Mouse (Mus musculus): ENCODE measurements at regions not wholly inside any gene's neighbourhood (a gene's known extent, or its start where the extent isn't known, plus 50 kb on each side); places are given as distances from the start of the nearest gene placed in this dataset.
"Not testable (repeated sequence)": the region's sequence is repeated elsewhere in the genome, so short reads cannot be mapped to it uniquely, and the experiment has no call there.

DNA sequence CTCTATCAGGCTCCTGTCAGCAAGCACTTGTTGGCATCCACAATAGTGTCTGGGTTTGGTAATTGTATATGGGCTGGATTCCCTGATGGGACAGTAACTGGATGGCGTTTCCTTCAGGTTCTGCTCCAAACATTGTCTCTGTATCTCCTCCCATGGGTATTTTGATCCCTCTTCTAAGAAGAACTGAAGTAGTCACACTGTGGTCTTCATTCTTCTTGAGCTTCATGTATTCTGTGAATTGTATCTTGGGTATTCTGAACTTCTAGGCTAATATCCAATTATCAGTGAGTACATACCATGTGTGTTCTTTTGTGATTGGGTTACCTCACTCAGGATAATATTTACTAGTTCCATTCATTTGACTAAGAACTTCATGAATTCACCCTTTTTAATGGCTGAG, 119.2 kb upstream of the Gm21119 start:
- not testable (repeated sequence) for H3K27me3 ChIP-seq (ENCODE audit: control insufficient read depth, insufficient read depth, low read depth, low read length)

DNA sequence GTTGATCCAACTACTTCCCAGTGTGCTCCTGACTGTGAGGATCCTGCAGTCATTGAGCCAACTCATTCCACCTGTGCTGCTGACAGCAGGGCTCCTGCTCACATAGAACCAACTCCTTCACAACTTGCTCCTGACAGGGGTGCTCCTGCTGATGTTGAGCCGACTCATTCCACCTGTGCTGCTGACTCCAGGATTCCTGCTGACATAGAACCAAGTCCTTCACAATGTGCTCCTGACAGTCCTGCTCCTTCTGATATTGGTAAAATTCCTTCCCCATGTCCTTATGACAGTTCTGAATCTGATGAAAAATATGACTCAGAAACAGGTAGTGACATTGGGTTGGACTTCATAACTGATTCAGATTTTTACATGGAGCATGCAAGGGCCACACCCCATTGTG, 100.8 kb upstream of the Gm21119 start:
- not testable (repeated sequence) for H3K4me1 ChIP-seq (replicated peaks; ENCODE audit: control insufficient read depth, insufficient read depth, low read length); H3K36me3 ChIP-seq (ENCODE audit: control insufficient read depth, insufficient read depth, low read length)

More for the DNA sequence above, 119.2 kb upstream of the Gm21119 start:
- not testable (repeated sequence) for H3K27ac ChIP-seq (ENCODE audit: low read length); H3K4me1 ChIP-seq (replicated peaks; ENCODE audit: control insufficient read depth, insufficient read depth, low read length); H3K9me3 ChIP-seq (ENCODE audit: control insufficient read depth, low read length); H3K36me3 ChIP-seq (ENCODE audit: control insufficient read depth, insufficient read depth, low read length); H3K4me2 ChIP-seq (ENCODE audit: low read depth, low read length); ATAC-seq (ENCODE audit: low read depth); H3K9ac ChIP-seq (ENCODE audit: low read length); H3K4me3 ChIP-seq (ENCODE audit: low read length)
- WGBS = no CpG with 5 or more reads among the region's 1 CpGs

DNA sequence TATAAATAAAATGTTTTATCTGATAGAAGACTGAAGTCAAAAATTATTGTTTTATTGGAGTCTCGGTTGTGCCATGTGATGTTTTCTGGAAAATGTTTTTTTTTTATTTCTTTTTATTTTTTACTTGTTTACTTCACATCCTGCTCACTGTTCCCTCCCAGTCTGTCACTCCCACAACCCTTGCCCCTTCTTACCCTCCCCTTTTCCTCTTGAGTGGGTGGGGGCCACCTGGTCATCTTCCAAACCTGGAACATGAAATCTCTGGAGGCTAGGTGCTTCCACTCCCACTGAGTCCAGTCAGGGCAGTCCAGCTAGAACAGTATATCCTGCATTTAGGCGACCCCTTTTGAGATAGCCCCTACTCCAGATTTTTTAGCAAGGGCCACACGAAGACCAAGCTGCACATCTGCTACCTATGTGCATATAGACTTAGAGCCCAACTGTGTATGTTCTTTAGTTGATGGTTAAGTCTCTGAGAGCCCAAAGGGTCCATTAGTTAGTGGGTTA, 98.3 kb upstream of the Gm21119 start:
- not testable (repeated sequence) for H3K4me1 ChIP-seq (replicated peaks; ENCODE audit: control insufficient read depth, insufficient read depth, low read length); ATAC-seq (ENCODE audit: low read depth); H3K9ac ChIP-seq (ENCODE audit: low read length); H3K4me3 ChIP-seq (ENCODE audit: low read length); H3K4me2 ChIP-seq (ENCODE audit: low read depth, low read length); H3K27ac ChIP-seq (ENCODE audit: low read length); H3K9me3 ChIP-seq (ENCODE audit: control insufficient read depth, low read length); H3K36me3 ChIP-seq (ENCODE audit: control insufficient read depth, insufficient read depth, low read length); H3K27me3 ChIP-seq (ENCODE audit: control insufficient read depth, insufficient read depth, low read depth, low read length)
- WGBS = 66% methylated on average over 2 of the region's 3 CpGs

More for the DNA sequence above, 100.8 kb upstream of the Gm21119 start:
- not testable (repeated sequence) for H3K9me3 ChIP-seq (ENCODE audit: control insufficient read depth, low read length); H3K4me2 ChIP-seq (ENCODE audit: low read depth, low read length); H3K9ac ChIP-seq (ENCODE audit: low read length); ATAC-seq (ENCODE audit: low read depth); H3K27ac ChIP-seq (ENCODE audit: low read length); H3K27me3 ChIP-seq (ENCODE audit: control insufficient read depth, insufficient read depth, low read depth, low read length); H3K4me3 ChIP-seq (ENCODE audit: low read length)
- WGBS = 68% methylated on average over 1 of the region's 1 CpGs

DNA sequence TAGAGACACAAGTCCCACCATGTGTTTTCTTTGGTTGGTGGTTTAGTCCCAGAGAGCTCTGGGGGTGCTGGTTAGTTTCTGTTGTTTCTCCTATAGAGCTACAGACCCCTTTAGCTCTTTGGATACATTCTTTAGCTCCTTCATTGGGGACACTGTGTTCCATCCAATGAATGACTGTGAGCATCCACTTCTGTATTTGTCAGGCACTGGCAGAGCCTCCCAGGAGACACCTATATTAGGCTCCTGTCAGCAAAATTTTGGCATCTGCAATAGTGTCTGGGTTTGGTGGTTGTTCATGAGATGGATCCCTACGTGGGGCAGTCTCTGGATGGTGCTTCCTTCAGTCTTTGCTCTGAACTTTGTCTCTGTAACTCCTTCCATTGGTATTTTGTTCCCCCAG, 97.2 kb upstream of the Gm21119 start:
- H3K9ac ChIP-seq (ENCODE audit: low read length); H3K27me3 ChIP-seq (ENCODE audit: control insufficient read depth, insufficient read depth, low read depth, low read length); H3K9me3 ChIP-seq (ENCODE audit: control insufficient read depth, low read length); H3K4me2 ChIP-seq (ENCODE audit: low read depth, low read length); H3K4me1 ChIP-seq (replicated peaks; ENCODE audit: control insufficient read depth, insufficient read depth, low read length); H3K36me3 ChIP-seq (ENCODE audit: control insufficient read depth, insufficient read depth, low read length); H3K4me3 ChIP-seq (ENCODE audit: low read length); ATAC-seq (ENCODE audit: low read depth); H3K27ac ChIP-seq (ENCODE audit: low read length): not testable (repeated sequence)
- 15% methylated on average over 1 of the region's 1 CpGs for WGBS

DNA sequence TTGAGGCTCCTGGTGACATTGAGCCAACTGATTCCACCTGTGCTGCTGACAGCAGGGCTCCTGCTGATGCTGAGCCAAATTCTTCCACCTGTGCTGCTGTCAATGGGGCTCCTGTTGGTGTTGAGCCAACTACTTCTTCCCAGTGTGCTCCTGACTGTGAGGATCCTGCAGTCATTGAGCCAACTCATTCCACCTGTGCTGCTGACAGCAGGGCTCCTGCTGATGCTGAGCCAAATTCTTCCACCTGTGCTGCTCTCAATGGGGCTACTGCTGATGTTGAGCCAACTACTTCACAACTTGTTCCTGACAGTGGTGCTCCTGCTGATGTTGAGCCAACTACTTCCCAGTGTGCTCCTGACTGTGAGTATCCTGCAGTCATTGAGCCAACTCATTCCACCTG, 90.2 kb upstream of the Gm21119 start:
- ATAC-seq (ENCODE audit: low read depth); H3K36me3 ChIP-seq (ENCODE audit: control insufficient read depth, insufficient read depth, low read length); H3K4me3 ChIP-seq (ENCODE audit: low read length); H3K9me3 ChIP-seq (ENCODE audit: control insufficient read depth, low read length); H3K27me3 ChIP-seq (ENCODE audit: control insufficient read depth, insufficient read depth, low read depth, low read length); H3K27ac ChIP-seq (ENCODE audit: low read length); H3K9ac ChIP-seq (ENCODE audit: low read length); H3K4me1 ChIP-seq (replicated peaks; ENCODE audit: control insufficient read depth, insufficient read depth, low read length); H3K4me2 ChIP-seq (ENCODE audit: low read depth, low read length): not testable (repeated sequence)

DNA sequence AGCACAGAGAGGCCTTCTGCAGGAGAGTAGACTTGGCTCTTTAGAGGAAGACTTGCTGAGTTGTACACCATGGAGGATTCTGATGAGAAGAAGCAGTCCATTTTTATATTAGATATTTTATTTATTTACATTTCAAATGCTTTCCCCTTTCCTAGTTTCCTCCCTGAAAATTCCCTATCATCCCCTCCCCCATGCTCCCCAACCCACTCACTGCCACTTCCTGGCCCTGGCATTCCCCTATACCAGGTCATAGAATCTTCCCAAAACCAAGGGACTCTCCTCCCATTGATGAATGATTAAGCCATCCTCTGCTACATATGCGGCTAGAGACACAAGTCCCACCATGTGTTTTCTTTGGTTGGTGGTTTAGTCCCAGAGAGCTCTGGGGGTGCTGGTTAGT, 85.7 kb upstream of the Gm21119 start:
- H3K4me1 ChIP-seq (replicated peaks; ENCODE audit: control insufficient read depth, insufficient read depth, low read length); H3K9me3 ChIP-seq (ENCODE audit: control insufficient read depth, low read length); H3K4me3 ChIP-seq (ENCODE audit: low read length); H3K27me3 ChIP-seq (ENCODE audit: control insufficient read depth, insufficient read depth, low read depth, low read length); H3K9ac ChIP-seq (ENCODE audit: low read length); ATAC-seq (ENCODE audit: low read depth); H3K36me3 ChIP-seq (ENCODE audit: control insufficient read depth, insufficient read depth, low read length); H3K4me2 ChIP-seq (ENCODE audit: low read depth, low read length); H3K27ac ChIP-seq (ENCODE audit: low read length): not testable (repeated sequence)
- WGBS = no CpG with 5 or more reads among the region's 1 CpGs

DNA sequence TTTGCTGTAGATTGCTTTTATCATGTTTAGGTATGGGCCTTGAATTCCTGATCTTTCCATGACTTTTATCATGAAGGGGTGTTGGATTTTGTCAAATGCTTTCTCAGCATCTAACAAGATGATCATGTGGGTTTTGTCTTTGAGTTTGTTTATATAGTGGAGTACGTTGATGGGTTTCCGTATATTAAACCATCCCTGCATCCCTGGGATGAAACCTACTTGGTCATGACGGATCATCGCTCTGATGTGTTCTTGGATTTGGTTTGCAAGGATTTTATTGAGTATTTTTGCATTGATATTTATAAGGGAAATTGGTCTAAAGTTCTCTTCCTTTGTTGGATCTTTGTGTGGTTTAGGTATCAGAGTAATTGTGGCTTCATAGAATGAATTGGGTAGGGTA, 75.7 kb upstream of the Gm21119 start:
- not testable (repeated sequence) for H3K4me1 ChIP-seq (replicated peaks; ENCODE audit: control insufficient read depth, insufficient read depth, low read length); H3K4me2 ChIP-seq (ENCODE audit: low read depth, low read length); H3K9ac ChIP-seq (ENCODE audit: low read length); H3K4me3 ChIP-seq (ENCODE audit: low read length); ATAC-seq (ENCODE audit: low read depth); H3K27ac ChIP-seq (ENCODE audit: low read length); H3K9me3 ChIP-seq (ENCODE audit: control insufficient read depth, low read length); H3K27me3 ChIP-seq (ENCODE audit: control insufficient read depth, insufficient read depth, low read depth, low read length); H3K36me3 ChIP-seq (ENCODE audit: control insufficient read depth, insufficient read depth, low read length)
- 87% methylated on average over 4 of the region's 4 CpGs for WGBS

DNA sequence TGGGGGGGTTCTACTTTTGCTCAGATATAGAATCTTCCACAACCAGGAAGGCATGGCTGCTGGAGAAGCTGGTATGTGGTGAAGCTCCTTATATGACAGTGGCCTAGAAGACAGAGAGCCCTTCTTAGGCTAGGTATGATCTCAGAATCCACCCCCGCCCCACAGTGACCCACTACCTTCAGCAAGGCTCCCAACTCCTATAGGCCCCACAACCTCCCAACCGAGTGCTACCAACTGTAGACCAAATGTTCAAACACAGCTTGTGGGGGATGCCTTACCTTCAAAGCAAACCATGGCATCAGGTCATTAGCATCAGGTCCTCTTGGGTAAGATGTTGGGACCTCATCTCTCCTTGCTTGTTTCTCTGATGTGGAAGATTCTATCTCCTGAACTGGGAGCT, 70.6 kb upstream of the Gm21119 start:
- H3K27me3 ChIP-seq (ENCODE audit: control insufficient read depth, insufficient read depth, low read depth, low read length); H3K4me3 ChIP-seq (ENCODE audit: low read length); H3K9ac ChIP-seq (ENCODE audit: low read length); H3K36me3 ChIP-seq (ENCODE audit: control insufficient read depth, insufficient read depth, low read length); H3K4me2 ChIP-seq (ENCODE audit: low read depth, low read length); H3K9me3 ChIP-seq (ENCODE audit: control insufficient read depth, low read length); ATAC-seq (ENCODE audit: low read depth); H3K4me1 ChIP-seq (replicated peaks; ENCODE audit: control insufficient read depth, insufficient read depth, low read length); H3K27ac ChIP-seq (ENCODE audit: low read length): not testable (repeated sequence)
- WGBS = 75% methylated on average over 2 of the region's 2 CpGs

DNA sequence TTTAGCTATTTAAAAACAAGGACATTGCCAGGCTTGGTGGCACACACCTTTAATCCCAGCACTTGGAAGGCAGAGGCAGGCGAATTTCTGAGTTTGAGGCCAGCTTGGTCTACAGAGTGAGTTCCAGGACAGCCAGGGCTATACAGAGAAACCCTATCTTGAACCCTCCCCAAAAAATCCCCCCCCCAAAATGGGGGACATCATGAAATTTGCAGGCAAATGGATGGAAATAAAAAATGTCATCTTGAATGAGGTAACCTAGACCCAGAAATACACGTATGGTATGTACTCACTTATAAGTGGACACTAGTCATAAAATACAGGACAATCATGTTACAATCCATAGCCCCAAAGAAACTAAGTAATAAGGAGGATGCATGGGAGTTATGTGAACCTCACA, 69.4 kb upstream of the Gm21119 start:
- no CpG with 5 or more reads among the region's 2 CpGs for WGBS
- ATAC-seq (ENCODE audit: low read depth); H3K9me3 ChIP-seq (ENCODE audit: control insufficient read depth, low read length); H3K36me3 ChIP-seq (ENCODE audit: control insufficient read depth, insufficient read depth, low read length); H3K4me3 ChIP-seq (ENCODE audit: low read length); H3K27ac ChIP-seq (ENCODE audit: low read length); H3K4me1 ChIP-seq (replicated peaks; ENCODE audit: control insufficient read depth, insufficient read depth, low read length); H3K4me2 ChIP-seq (ENCODE audit: low read depth, low read length); H3K9ac ChIP-seq (ENCODE audit: low read length); H3K27me3 ChIP-seq (ENCODE audit: control insufficient read depth, insufficient read depth, low read depth, low read length): not testable (repeated sequence)

DNA sequence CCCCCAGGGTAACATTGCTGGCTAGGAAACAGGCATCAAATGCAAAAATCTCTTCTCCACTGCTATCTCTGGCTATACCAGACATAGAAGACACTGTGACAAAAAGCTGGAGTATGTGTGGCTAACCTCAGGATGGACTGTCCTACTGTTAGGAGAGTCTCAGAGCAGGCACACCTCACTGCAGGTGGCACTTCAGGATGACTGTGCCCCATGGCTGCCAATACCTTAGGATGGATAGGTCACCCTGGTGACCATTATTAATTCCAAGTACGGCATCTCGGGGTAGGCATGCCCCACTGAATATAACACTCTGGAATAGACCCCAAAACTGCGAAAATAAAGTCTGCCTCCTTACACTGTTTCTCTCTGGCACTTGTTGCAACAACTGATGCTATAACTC, 68.3 kb upstream of the Gm21119 start:
- not testable (repeated sequence) for H3K4me1 ChIP-seq (replicated peaks; ENCODE audit: control insufficient read depth, insufficient read depth, low read length); H3K27ac ChIP-seq (ENCODE audit: low read length); H3K9ac ChIP-seq (ENCODE audit: low read length); H3K36me3 ChIP-seq (ENCODE audit: control insufficient read depth, insufficient read depth, low read length); H3K4me2 ChIP-seq (ENCODE audit: low read depth, low read length); H3K27me3 ChIP-seq (ENCODE audit: control insufficient read depth, insufficient read depth, low read depth, low read length); H3K9me3 ChIP-seq (ENCODE audit: control insufficient read depth, low read length); ATAC-seq (ENCODE audit: low read depth); H3K4me3 ChIP-seq (ENCODE audit: low read length)
- WGBS = no CpG with 5 or more reads among the region's 3 CpGs

Measured in lung, embryonic 16.5 days (tissue).